In the genomic region with DNA sequence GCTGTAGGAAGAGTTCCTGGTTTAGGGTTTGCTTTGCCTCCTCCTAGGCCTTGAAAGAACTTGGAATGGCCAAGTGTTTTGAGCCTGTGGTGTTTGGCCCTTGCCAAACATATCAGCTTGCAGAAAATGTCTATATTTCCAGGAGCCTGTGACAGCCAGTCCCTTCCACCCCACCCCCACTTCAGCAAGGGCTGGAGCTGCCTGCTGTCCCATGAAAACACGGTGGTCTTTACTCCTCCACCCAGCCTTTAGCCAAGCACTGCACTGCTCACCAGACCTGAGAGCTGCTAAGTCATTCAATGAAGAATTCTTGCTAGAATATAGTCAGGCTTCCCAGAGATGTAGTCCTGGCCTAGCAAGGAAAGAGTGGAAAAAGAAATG, we compare ENCODE assay signal across 27 mouse cellular contexts.
DNase-seq lines count a peak whose midpoint lies in the region; ATAC-seq and TF ChIP-seq lines count a peak whose summit lies in the region.
"Had no signal": no experiment of that assay in that cellular context is flagged by ENCODE, and none has a peak within 500 bp of the region (broad histone marks: within the 10 kb centered on the region; RNA-seq: fewer than 3 reads in every experiment).

No protein-coding gene starts in this region.

- no peaks in the 10 kb centered on the region for H3K9me3 ChIP-seq in lung, embryonic 14.5 days (ENCODE audit: low read depth, low read length)
- H3K9me3 ChIP-seq in embryonic facial prominence, embryonic 13.5 days: no peaks in the 10 kb centered on the region
- H3K9me3 ChIP-seq in limb, embryonic 12.5 days: no peaks in the 10 kb centered on the region
- H3K9me3 ChIP-seq in hindbrain, embryonic 10.5 days: no peaks in the 10 kb centered on the region
- H3K9me3 ChIP-seq: heart, embryonic 13.5 days; hindbrain, embryonic 15.5 days; liver, embryonic 15.5 days had no signal

- TF ChIP-seq CTCF in lung, embryonic 14.5 days (IDR thresholded peaks at IDR 0.05; ENCODE audit: low read depth): no peak

- H3K9ac ChIP-seq in lung, embryonic 14.5 days: no peak overlapping the region
- H3K9ac ChIP-seq in embryonic facial prominence, embryonic 13.5 days: no peak overlapping the region
- no peak overlapping the region for H3K9ac ChIP-seq in limb, embryonic 12.5 days (replicated peaks)
- H3K9ac ChIP-seq: heart, embryonic 13.5 days; hindbrain, embryonic 15.5 days; liver, embryonic 15.5 days had no signal

- H3K27ac ChIP-seq in lung, embryonic 14.5 days (ENCODE audit: low read depth): 0 out of 2 replicates have a peak overlapping the region, but pooled peaks have one; percentile 5
- peak overlapping the region; percentile 48 for H3K27ac ChIP-seq in embryonic facial prominence, embryonic 13.5 days
- peak overlapping the region; percentile 18; the same call in 1 of the 2 replicates for H3K27ac ChIP-seq in limb, embryonic 12.5 days
- H3K27ac ChIP-seq in hindbrain, embryonic 10.5 days: no peak overlapping the region
- H3K27ac ChIP-seq: heart, embryonic 13.5 days; hindbrain, embryonic 15.5 days; layer of hippocampus, adult 2 months; left cerebral cortex, adult 2 months; liver, embryonic 15.5 days; macrophage had no signal

- DNase-seq in cerebellum, postnatal 10 days: peak; percentile 48 to 57
- DNase-seq in cerebellum, postnatal 36 days: no peak
- no peak for DNase-seq in lung, embryonic 14.5 days
- DNase-seq in lung, adult 18-20 months: no peak
- DNase-seq in hindbrain, embryonic 10.5 days (ENCODE audit: low spot score): no peak
- no peak for DNase-seq in kidney, adult 8-10 months
- DNase-seq: adrenal gland, adult 8-10 months; cerebellum, adult 11 months; cerebellum, adult 9-10 months; gastrocnemius, postnatal 25 days; heart, postnatal 10 days; kidney, adult 11 months; kidney, postnatal 36 days; midbrain, embryonic 14.5 days; right cerebral cortex, postnatal 25 days; spleen, adult 18-20 months; thymus, postnatal 14 days had no signal

- no peak overlapping the region for H3K4me3 ChIP-seq in lung, embryonic 14.5 days (ENCODE audit: low read depth, low read length)
- no peak overlapping the region for H3K4me3 ChIP-seq in embryonic facial prominence, embryonic 13.5 days
- H3K4me3 ChIP-seq in limb, embryonic 12.5 days (replicated peaks): no peak overlapping the region
- no peak overlapping the region for H3K4me3 ChIP-seq in hindbrain, embryonic 10.5 days
- H3K4me3 ChIP-seq: heart, embryonic 13.5 days; hindbrain, embryonic 15.5 days; layer of hippocampus, adult 2 months; left cerebral cortex, adult 2 months; liver, embryonic 15.5 days had no signal

- H3K36me3 ChIP-seq in lung, embryonic 14.5 days (ENCODE audit: insufficient read depth): no peaks in the 10 kb centered on the region
- no peaks in the 10 kb centered on the region for H3K36me3 ChIP-seq in embryonic facial prominence, embryonic 13.5 days
- H3K36me3 ChIP-seq in limb, embryonic 12.5 days: no peaks in the 10 kb centered on the region
- H3K36me3 ChIP-seq in hindbrain, embryonic 10.5 days: no peaks in the 10 kb centered on the region
- H3K36me3 ChIP-seq: heart, embryonic 13.5 days; hindbrain, embryonic 15.5 days; liver, embryonic 15.5 days had no signal

- ATAC-seq in lung, embryonic 14.5 days (ENCODE audit: insufficient read depth): 0 out of 2 replicates have a peak, but pooled peaks have one; percentile 34
- no peak for ATAC-seq in embryonic facial prominence, embryonic 13.5 days (ENCODE audit: insufficient number of reproducible peaks, insufficient read depth, low FRiP score, low TSS enrichment, low read depth)
- no peak for ATAC-seq in limb, embryonic 12.5 days (ENCODE audit: insufficient number of reproducible peaks, insufficient read depth, low FRiP score, low TSS enrichment, low read depth)
- ATAC-seq: inflammation-experienced regulatory T-cells, adult 6 months had no signal

- no peaks in the 10 kb centered on the region; the same call in 1 of the 2 replicates for H3K4me1 ChIP-seq in lung, embryonic 14.5 days (ENCODE audit: insufficient read depth)
- peaks cover 21% of the 10 kb centered on the region for H3K4me1 ChIP-seq in embryonic facial prominence, embryonic 13.5 days
- H3K4me1 ChIP-seq in limb, embryonic 12.5 days (replicated peaks): peaks cover 33% of the 10 kb centered on the region
- H3K4me1 ChIP-seq in hindbrain, embryonic 10.5 days (replicated peaks): peaks cover 10% of the 10 kb centered on the region
- H3K4me1 ChIP-seq: liver, embryonic 15.5 days had no signal

- 26% methylated on average over 1 of the region's 1 CpGs for WGBS in lung, embryonic 14.5 days
- WGBS in embryonic facial prominence, embryonic 13.5 days: 56% methylated on average over 1 of the region's 1 CpGs
- 28% methylated on average over 1 of the region's 1 CpGs for WGBS in limb, embryonic 12.5 days
- 58% methylated on average over 1 of the region's 1 CpGs for WGBS in hindbrain, embryonic 10.5 days

- H3K4me2 ChIP-seq in lung, embryonic 14.5 days: no peak overlapping the region
- H3K4me2 ChIP-seq in embryonic facial prominence, embryonic 13.5 days: no peak overlapping the region
- H3K4me2 ChIP-seq in limb, embryonic 12.5 days: no peak overlapping the region
- H3K4me2 ChIP-seq: heart, embryonic 13.5 days; hindbrain, embryonic 15.5 days; liver, embryonic 15.5 days had no signal

- H3K27me3 ChIP-seq in lung, embryonic 14.5 days (ENCODE audit: insufficient read depth, low read length): no peaks in the 10 kb centered on the region
- no peaks in the 10 kb centered on the region for H3K27me3 ChIP-seq in embryonic facial prominence, embryonic 13.5 days
- no peaks in the 10 kb centered on the region for H3K27me3 ChIP-seq in limb, embryonic 12.5 days
- H3K27me3 ChIP-seq in hindbrain, embryonic 10.5 days (ENCODE audit: insufficient read depth, poor library complexity, severe bottlenecking): no peaks in the 10 kb centered on the region
- H3K27me3 ChIP-seq: CH12.LX; heart, embryonic 13.5 days; hindbrain, embryonic 15.5 days; liver, embryonic 15.5 days had no signal

Comparison
In these comparisons a context has a peak if more than half of its experiments do, and no peak if none do; other contexts are left out.
1. DNase-seq: peak in cerebellum, postnatal 10 days (2 of 2); none in cerebellum, postnatal 36 days (0 of 2), lung, embryonic 14.5 days (single experiment), lung, adult 18-20 months (0 of 2), hindbrain, embryonic 10.5 days (single experiment) and kidney, adult 8-10 months (0 of 2).